Mouse (Mus musculus): ENCODE measurements around the gene Gja3.
"Not testable (repeated sequence)": the region's sequence is repeated elsewhere in the genome, so short reads cannot be mapped to it uniquely, and the experiment has no call there.

Gja3 gene

DNA sequence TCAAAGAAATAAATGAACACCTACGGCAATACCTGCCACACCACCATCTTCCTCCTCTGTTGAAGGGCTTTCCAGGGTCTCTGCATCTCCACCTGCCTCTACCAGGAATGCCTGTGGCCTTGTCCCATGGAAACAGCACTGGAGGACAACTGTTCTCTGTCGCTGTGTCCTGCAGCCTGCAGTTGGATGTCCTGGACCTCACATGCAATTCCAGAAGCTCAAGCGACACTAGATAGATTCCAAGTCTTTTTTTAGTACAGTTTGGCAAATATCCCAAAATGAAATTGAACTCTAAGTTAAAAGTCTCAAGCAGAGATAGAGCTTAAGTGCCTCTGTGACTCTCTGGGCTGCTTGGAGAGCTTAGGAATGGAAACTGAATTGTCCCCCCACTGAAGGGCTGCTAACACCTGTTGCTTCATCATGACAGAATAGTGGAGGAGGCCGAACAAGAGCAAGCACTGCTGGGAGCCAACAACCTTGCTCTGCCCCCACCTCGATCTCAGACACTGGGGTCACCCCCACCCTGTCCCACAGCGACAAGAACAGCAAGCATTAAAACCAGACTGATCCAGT lies 22.9 kb downstream of the Gja3 start:
- DNase-seq (ENCODE audit: extremely low spot score, low read depth, low spot score): no peak

DNA sequence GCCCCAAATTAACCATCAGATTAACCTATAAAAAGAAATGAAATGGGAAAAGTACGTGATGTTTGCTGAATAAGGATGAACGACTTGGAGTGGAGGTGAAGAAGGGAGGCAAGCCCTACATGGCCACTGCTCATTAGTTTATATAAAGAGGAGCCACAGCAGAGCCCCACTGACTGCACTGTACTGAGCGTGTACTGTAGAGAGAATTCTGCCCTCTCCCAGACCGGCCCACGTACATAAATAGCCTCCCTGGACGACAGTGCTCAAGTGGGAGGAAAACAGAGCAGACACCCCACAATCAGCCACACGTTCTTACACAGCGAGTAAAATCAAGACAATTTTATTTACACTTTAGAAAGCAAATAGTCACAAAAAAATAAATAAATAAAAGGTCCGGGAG lies 23.8 kb downstream of the Gja3 start:
- no peak for DNase-seq (ENCODE audit: extremely low spot score, low read depth, low spot score)

DNA sequence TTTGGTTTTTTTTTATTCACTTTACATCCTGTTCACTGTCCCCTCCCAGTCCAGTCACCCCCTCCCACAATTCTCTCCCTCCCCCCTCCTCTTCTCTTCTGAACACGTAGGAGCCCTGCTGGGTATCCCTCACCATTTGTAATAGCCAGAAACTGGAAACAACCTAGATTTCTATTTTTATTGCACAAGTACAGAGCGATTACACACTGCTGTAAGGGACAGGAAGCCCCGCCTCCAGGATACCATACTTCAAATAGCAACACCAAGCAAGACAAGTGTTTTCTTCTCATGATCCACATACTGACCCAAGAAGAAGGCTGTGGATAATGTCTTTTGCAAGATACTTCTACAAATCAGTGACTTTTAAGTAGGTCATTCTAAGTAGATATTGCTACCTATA lies 25.1 kb downstream of the Gja3 start:
- DNase-seq (ENCODE audit: extremely low spot score, low read depth, low spot score): no peak

DNA sequence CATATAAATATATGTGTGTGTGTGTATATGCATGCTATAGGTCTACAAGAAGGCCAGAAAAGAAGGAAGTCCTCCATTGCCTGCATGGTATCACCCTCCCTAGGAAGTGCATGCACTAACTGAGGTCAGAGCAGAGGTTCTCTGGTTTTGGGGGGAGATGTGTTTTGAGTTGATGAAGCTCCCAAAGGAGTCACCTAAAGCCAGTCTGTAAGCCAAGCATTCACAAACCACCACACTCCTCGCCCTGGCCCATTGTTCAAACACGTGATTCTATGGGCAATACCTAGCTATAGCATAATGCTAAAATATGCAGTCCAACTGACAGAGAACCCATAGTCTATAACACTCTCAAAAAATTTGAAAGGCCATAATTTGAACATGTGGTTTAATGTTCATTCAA lies 39.5 kb downstream of the Gja3 start:
- no peak for DNase-seq (ENCODE audit: extremely low spot score, low read depth, low spot score)

GRCm38 (mm10) chr14:57016806-57017205 lies 41.1 kb downstream of the Gja3 start:
- not testable (repeated sequence) for DNase-seq (ENCODE audit: extremely low spot score, low read depth, low spot score)

GRCm38 (mm10) chr14:56988621-56989020 lies 69.3 kb downstream of the Gja3 start:
- DNase-seq (ENCODE audit: extremely low spot score, low read depth, low spot score): no peak
